Mouse (Mus musculus) fibroblast of lung, adult 2 months (primary cell): ENCODE data around the gene Nlrp10.

Experiments
- DNase-seq: peaks from one replicate; pipeline ENCODE4 v3.0.0-alpha.2; 2011; ENCODE audit warnings: low read depth

The Nlrp10 gene

GRCm38 (mm10) chr7:108929726-108930393 is at the start of gene Nlrp10:
Gene Nlrp10, minus strand, starts transcription at chr7:108930178.
- no peak for DNase-seq

GRCm38 (mm10) chr7:108972273-108972672 is 42.3 kb upstream of the Nlrp10 start:
- no peak for DNase-seq

- no peak for DNase-seq
Observed at GRCm38 (mm10) chr7:108968201-108968600, 38.2 kb upstream of the Nlrp10 start.

GRCm38 (mm10) chr7:108966742-108967362 is 36.9 kb upstream of the Nlrp10 start:
- no peak for DNase-seq

- no peak for DNase-seq
Observed at GRCm38 (mm10) chr7:108965968-108966367, 36.0 kb upstream of the Nlrp10 start.

GRCm38 (mm10) chr7:108957734-108958133 is 27.8 kb upstream of the Nlrp10 start:
- no peak for DNase-seq

GRCm38 (mm10) chr7:108954185-108954584 is 24.2 kb upstream of the Nlrp10 start:
- no peak for DNase-seq

GRCm38 (mm10) chr7:108952801-108953200 is 22.8 kb upstream of the Nlrp10 start:
- no peak for DNase-seq

GRCm38 (mm10) chr7:108950762-108951331 is 20.9 kb upstream of the Nlrp10 start:
- DNase-seq: no peak

- DNase-seq: no peak
Observed at GRCm38 (mm10) chr7:108950312-108950761, 20.4 kb upstream of the Nlrp10 start, which contains the start of gene Tub. Gene Tub, plus strand, starts transcription at chr7:108950338.

- DNase-seq: no peak
Observed at GRCm38 (mm10) chr7:108949301-108949700, 19.3 kb upstream of the Nlrp10 start.

- DNase-seq: no peak
Observed at GRCm38 (mm10) chr7:108948611-108949010, 18.6 kb upstream of the Nlrp10 start.

GRCm38 (mm10) chr7:108944002-108944401 is 14.0 kb upstream of the Nlrp10 start:
- DNase-seq: no peak

- no peak for DNase-seq
Observed at GRCm38 (mm10) chr7:108941466-108941865, 11.5 kb upstream of the Nlrp10 start.

- DNase-seq: no peak
Observed at GRCm38 (mm10) chr7:108936591-108936990, 6.6 kb upstream of the Nlrp10 start.

GRCm38 (mm10) chr7:108935411-108935810 is 5.4 kb upstream of the Nlrp10 start:
- no peak for DNase-seq

- DNase-seq: no peak
Observed at GRCm38 (mm10) chr7:108934836-108935235, 4.9 kb upstream of the Nlrp10 start.

- peak; percentile 100 for DNase-seq
Observed at GRCm38 (mm10) chr7:108933794-108934731, 4.1 kb upstream of the Nlrp10 start, which contains the start of gene Eif3f. Gene Eif3f, plus strand, starts transcription at chr7:108934417.

GRCm38 (mm10) chr7:108928280-108929188 is 1.4 kb downstream of the Nlrp10 start:
- DNase-seq: no peak

GRCm38 (mm10) chr7:108927043-108927442 is 2.9 kb downstream of the Nlrp10 start:
- no peak for DNase-seq

- DNase-seq: no peak
Observed at GRCm38 (mm10) chr7:108903969-108904368, 26.0 kb downstream of the Nlrp10 start.
